Mouse (Mus musculus) C2C12 (cell line): ENCODE measurements at regions not wholly inside any gene's neighbourhood (a gene's known extent, or its start where the extent isn't known, plus 50 kb on each side); places are given as distances from the start of the nearest gene placed in this dataset.

Source experiments
- H3K27me3 ChIP-seq: one replicate; pipeline ENCODE4 v1.6.1; 2011; ENCODE audit not compliant: control insufficient read depth, insufficient read depth, insufficient read length
- H3K36me3 ChIP-seq: one replicate; pipeline ENCODE4 v1.6.1; 2011; ENCODE audit not compliant: control insufficient read depth, insufficient read depth
- H3K4me3 ChIP-seq: one replicate; pipeline ENCODE4 v1.5.1; 2011; ENCODE audit warnings: mild to moderate bottlenecking, control low read depth; ENCODE audit not compliant: poor library complexity, insufficient read depth, severe bottlenecking
- H3K79me2 ChIP-seq: one replicate; pipeline ENCODE4 v1.6.1; 2011; ENCODE audit not compliant: control insufficient read depth, insufficient read depth
- H3K79me3 ChIP-seq: one replicate; pipeline ENCODE4 v1.6.1; 2011; ENCODE audit warnings: low read depth, control low read depth
- H3ac ChIP-seq: one replicate; pipeline ENCODE3; 2011; ENCODE audit warnings: low read depth; ENCODE audit not compliant: control insufficient read depth, insufficient read length
- CEBPB ChIP-seq: IDR thresholded peaks from one replicate; pipeline ENCODE4 v1.6.1; 2011; ENCODE audit warnings: low read depth, mild to moderate bottlenecking, control low read depth, moderate library complexity
- CTCF ChIP-seq: IDR thresholded peaks from one replicate; pipeline ENCODE4 v1.5.1; 2011; ENCODE audit not compliant: control insufficient read depth, insufficient read depth, insufficient read length
- FOSL1 ChIP-seq: IDR thresholded peaks from one replicate; pipeline ENCODE4 v1.8.0; 2011; ENCODE audit warnings: mild to moderate bottlenecking, low read length; ENCODE audit not compliant: poor library complexity, insufficient read depth, severe bottlenecking
- MAX ChIP-seq: IDR thresholded peaks from one replicate; pipeline ENCODE4 v1.6.1; 2011; ENCODE audit warnings: mild to moderate bottlenecking, control low read depth
- MYOD1 ChIP-seq: IDR thresholded peaks from one replicate; pipeline ENCODE4 v1.6.1; 2011; ENCODE audit warnings: low read depth; ENCODE audit not compliant: control insufficient read depth, insufficient read length
- MYOG ChIP-seq: IDR thresholded peaks from one replicate; pipeline ENCODE4 v1.6.1; 2011; ENCODE audit not compliant: control insufficient read depth, insufficient read length; ENCODE audit errors: extremely low read depth
- USF1 ChIP-seq: IDR thresholded peaks from one replicate; pipeline ENCODE4 v1.6.1; 2011; ENCODE audit warnings: low read depth, mild to moderate bottlenecking, control low read depth, moderate library complexity

DNA sequence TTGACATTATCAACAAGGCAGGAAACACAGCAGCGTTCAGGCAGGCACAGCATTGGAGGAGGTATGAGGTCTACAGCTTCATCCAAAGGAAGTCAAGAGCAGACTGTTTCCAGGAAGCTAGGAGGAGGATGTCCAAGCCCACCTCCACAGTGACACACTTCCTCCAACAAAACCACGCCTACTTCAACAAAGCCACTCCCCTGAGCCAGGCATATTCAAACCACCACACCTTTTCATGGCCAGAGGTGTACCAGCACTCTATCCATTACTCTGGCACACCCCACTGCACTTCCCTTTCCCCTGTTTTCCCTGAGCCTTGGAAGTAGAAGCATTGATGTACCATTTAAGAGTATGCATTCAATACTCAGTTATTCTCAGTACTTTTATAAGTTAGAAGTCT lies 150.8 kb downstream of the Actr3 start:
- Histone ChIP-seq H3K27me3 (no peaks in the 10 kb centered on the region), H3K79me3 (no peaks in the 10 kb centered on the region), H3ac (no peak overlapping the region), H3K79me2 (no peaks in the 10 kb centered on the region), H3K36me3 (no peaks in the 10 kb centered on the region), H3K4me3 (no peak overlapping the region)
- TF ChIP-seq CTCF (no peak), USF1 (no peak), FOSL1 (no peak), CEBPB (no peak), MAX (no peak), MYOD1 (no peak), MYOG (no peak)

DNA sequence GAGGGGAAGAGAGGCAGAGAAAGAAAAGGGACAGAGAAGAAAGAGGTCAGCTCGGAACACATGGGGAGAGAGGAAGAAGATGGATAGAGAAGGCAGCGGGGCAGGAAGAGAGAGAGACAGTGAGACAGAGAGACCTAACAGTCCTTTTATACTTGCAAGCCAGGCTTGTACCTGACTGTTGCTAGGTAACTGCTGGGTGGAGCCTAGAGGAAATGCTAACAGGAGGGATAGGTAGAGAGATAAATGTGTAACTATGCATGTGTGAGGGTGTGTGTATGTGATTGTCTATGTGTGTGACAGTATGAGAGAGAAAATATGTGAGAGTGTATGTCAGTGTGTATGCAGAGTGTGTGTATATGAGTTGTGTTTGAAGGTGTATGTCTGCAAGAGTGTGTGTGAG lies 161.8 kb downstream of the Actr3 start:
- H3K27me3 ChIP-seq: no peaks in the 10 kb centered on the region
- H3K4me3 ChIP-seq: no peak overlapping the region
- no peaks in the 10 kb centered on the region for H3K36me3 ChIP-seq
- TF ChIP-seq USF1 (no peak), MYOD1 (no peak), CTCF (no peak), FOSL1 (no peak), MAX (no peak), CEBPB (no peak), MYOG (no peak)
- H3K79me2 ChIP-seq: no peaks in the 10 kb centered on the region
- H3ac ChIP-seq: no peak overlapping the region
- H3K79me3 ChIP-seq: no peaks in the 10 kb centered on the region

DNA sequence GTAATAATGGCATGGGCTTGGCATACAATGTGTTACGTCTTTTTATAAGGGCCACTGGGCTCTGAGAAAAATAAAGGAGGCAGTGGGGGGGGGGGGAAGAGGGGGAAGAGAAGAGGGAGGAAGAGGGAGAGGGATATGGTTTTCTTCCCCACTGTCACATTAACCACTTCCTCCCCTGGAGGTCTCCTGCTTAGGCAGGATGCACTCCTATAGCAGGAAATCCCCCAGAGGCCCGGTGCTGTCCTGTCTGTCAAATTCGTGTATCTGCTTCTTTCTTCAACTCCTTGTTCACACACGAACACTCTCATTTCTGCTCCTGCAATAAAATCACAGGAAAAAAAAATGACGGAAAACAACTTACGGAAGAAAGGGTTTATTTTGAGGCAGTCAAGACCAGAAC lies 171.8 kb downstream of the Actr3 start:
- H3K36me3 ChIP-seq: no peaks in the 10 kb centered on the region
- no peaks in the 10 kb centered on the region for H3K79me2 ChIP-seq
- H3K79me3 ChIP-seq: no peaks in the 10 kb centered on the region
- no peak overlapping the region for H3ac ChIP-seq
- TF ChIP-seq USF1 (no peak), FOSL1 (no peak), CTCF (no peak), MYOD1 (no peak), MYOG (no peak), MAX (no peak), CEBPB (no peak)
- no peak overlapping the region for H3K4me3 ChIP-seq
- no peaks in the 10 kb centered on the region for H3K27me3 ChIP-seq

DNA sequence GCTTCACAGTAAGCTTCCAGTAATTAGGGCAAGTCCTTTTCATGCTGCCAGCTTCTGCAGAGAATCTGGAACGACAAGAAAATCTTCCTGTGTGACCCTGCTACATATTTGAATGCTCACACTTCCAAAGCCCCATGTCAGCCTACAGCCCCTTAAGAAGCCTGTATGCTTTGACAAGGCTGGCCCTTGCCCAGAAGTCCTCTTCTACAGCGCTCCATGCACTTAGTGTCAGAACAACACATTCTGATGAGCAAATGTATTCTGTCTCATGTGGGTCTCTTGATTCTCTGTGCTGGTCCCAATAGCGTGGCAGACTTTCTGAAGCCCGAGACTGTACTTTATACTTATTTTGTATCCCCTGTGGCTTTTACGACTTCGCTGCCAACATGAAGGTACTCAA lies 172.5 kb downstream of the Actr3 start:
- Histone ChIP-seq H3ac (no peak overlapping the region), H3K79me3 (no peaks in the 10 kb centered on the region), H3K36me3 (no peaks in the 10 kb centered on the region), H3K4me3 (no peak overlapping the region), H3K79me2 (no peaks in the 10 kb centered on the region), H3K27me3 (no peaks in the 10 kb centered on the region)
- TF ChIP-seq MAX: no peak

DNA sequence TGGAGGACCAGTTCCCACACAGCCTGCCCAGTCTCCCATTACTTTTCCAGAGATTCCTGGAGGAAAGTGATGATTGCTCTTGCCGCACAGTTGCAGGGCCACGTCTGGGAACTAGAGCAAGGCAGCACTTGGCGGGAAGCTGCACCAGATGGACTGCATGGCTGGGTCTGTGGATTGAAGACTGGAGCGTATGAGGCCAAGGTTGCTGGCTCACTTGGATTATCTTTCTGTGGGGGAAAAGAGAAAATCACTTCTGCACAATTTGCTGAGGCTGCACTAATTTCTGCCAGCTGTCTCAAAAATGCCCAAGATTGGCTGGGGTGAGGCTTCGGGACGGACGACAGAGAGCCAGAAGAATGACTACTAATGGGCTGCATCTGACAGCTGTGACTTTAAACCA lies 193.2 kb downstream of the Actr3 start:
- TF ChIP-seq CTCF (no peak), FOSL1 (no peak), MAX (no peak), CEBPB (no peak), MYOD1 (no peak), USF1 (no peak), MYOG (no peak)
- H3K4me3 ChIP-seq: no peak overlapping the region
- no peaks in the 10 kb centered on the region for H3K36me3 ChIP-seq
- no peaks in the 10 kb centered on the region for H3K79me3 ChIP-seq
- no peaks in the 10 kb centered on the region for H3K27me3 ChIP-seq
- H3ac ChIP-seq: no peak overlapping the region
- H3K79me2 ChIP-seq: no peaks in the 10 kb centered on the region

DNA sequence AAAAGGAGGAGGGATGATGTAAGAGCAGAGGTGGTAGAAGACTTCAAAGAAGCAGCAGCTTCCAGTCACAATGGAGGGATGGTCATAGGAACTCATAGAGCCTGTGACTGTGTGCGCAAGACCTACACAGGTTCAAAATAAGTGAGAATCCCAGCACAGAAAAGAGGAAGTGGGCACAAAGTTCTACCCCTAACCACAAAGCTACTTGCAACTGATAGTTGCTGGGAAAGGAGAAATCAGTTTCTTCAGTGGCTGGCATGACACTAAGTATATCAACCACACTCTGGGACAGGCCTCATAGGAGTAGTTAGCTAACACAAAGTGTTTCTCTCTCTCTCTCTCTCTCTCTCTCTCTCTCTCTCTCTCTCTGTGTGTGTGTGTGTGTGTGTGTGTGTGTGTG lies 193.8 kb downstream of the Actr3 start:
- no peak for TF ChIP-seq MAX
- TF ChIP-seq MYOG: no peak
- no peak for TF ChIP-seq FOSL1
- TF ChIP-seq USF1: no peak
- TF ChIP-seq CEBPB: no peak
- TF ChIP-seq CTCF: no peak
- no peak for TF ChIP-seq MYOD1
- Histone ChIP-seq H3ac (no peak overlapping the region), H3K27me3 (no peaks in the 10 kb centered on the region)

More for the DNA sequence above, 193.8 kb downstream of the Actr3 start:
- Histone ChIP-seq H3K79me2 (no peaks in the 10 kb centered on the region), H3K36me3 (no peaks in the 10 kb centered on the region), H3K79me3 (no peaks in the 10 kb centered on the region), H3K4me3 (no peak overlapping the region)
